Mouse (Mus musculus) mesoderm, embryonic 11.5 days (tissue): ENCODE measurements around the gene 1700003F12Rik.

Experiments used
- DNase-seq: peaks from one replicate; pipeline ENCODE4 v3.0.0-alpha.2; 2012; ENCODE audit warnings: low read depth, low spot score

Gene 1700003F12Rik

DNA sequence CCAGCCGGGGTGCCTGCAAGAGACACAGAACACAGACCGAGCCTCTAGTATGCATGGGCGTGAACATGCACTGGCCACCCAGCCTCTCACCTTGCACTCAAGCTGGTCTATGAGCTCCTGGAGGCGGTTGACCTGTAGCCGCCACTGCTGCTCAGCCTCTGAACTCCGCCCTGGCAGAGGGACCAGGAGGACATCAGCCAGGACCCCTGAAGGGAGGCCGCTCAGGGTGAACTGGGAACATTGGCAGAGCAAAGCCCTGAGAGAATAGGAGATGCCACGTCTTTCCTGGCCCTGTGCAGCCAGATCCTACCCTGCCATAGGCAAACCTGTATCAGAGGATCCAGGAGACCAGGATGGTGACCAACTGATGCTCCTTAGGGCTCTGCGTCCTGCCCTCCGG is at the start of gene 1700003F12Rik:
Gene 1700003F12Rik (plus strand): TSS at position 375 of the 400 bp plus-strand sequence.
- no peak for DNase-seq

DNA sequence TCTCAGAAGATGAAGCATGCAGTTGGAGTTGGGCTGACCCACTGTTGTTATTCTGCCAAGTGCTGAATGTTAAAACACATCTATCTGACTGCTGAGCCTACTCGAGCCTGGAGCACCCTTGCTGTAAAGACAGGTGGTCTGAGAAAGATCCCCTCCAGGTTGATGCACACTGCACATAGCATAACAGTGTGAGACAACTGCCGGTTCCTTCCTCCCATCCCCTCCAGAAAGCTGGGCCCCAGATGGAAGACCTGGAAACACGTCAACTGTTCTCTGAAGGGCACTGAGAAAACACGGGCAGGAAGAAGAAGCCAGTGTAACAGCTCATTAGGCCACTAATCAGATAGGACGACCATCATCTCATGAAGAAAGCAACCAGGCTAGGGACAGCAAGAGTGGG is 48.3 kb upstream of the 1700003F12Rik start:
- no peak for DNase-seq

DNA sequence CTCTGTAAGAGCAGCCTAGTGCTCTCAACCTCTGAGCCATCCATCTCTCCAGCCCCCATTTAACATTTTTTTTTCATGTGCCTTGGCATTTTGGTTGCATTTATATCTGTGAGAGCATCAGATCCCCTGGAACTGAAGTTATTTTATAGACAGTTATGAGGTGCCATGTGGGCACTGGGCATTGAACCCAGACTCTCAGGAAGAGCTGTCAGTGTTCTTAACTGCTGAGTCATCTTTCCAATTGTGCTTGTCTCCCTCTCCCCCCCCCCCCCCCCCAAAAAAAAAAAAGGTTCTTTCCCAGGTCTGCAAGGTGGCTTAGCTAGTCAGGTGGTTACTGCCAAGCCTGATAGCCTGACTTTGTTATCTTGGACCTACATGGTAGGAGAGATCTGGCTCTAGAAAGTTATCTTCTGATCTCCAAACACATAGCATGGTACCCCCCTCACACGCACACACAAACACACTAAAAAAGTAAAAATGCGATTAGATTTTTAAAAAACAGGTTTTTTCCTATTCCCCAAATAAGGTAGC is 47.1 kb upstream of the 1700003F12Rik start:
- DNase-seq, result no peak

DNA sequence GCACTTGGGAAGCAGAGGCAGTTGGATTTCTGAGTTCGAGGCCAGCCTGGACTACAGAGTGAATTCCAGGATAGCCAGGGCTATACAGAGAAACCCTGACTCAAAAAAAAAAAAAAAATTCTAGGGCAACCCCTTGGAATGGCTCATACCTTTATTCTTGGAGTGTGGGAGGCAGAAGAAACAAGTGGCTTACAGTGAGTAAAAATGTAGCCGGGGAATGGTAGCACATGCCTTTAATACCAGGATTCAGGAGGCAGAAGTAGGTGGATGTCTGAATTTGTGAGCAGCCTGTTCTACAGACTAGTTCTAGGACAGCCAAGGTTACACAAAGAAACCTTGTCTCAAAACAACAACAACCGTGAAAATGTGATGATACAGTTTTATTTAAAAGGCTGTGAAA is 46.1 kb upstream of the 1700003F12Rik start:
- DNase-seq, result no peak

DNA sequence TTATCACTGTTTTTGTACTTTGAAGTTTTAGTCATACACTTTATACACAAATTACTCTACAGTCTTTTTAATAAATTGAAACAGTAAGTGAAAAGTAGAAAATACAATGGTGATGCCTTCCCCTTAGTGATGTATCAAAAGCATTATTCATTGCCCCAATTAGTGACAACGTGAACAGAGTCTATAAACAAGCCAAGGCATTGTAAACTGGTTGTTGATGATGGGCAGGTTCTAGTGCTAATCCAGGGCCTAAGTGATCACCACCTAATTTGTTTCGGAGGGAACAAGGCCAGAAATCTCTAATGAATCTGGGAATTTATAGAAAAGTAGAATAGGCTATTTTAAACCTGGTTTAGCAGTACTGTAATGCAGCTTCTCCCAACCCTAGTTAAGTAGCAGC is 39.8 kb upstream of the 1700003F12Rik start:
- DNase-seq, result no peak

DNA sequence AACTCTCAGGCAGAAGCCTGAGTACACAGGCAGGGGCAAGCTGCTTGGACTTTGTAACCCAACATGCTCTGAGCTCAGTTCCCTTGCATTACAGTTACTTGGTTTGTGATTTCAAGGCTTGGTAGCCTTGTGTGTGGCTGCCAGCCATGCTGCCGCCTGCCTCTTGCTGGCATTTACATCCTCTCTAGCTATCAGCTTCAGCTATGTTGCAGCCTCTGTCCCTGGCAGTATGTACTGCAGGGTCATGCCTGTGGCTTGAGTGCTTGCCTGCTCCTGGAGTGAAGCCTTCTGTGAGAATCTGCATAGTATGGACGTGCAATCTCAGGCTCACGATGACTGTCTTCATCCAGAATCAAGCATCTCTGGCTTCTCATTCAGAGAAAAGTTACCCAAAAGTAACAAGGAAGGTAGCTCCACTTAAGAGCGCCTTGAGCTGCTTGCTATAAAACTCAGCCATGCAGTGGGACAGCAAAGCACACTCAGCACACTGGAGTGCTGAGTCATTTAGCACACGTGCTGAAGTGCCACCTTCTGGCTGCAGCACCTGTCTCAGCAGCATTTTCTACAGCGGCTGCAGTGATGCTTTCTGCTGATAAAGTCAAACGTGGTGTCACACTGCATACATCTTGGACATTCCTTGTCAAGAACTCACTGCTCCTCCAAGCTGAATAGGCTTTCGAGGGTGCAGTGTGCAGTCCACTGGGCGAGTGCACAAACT is 39.2 kb upstream of the 1700003F12Rik start:
- no peak for DNase-seq

DNA sequence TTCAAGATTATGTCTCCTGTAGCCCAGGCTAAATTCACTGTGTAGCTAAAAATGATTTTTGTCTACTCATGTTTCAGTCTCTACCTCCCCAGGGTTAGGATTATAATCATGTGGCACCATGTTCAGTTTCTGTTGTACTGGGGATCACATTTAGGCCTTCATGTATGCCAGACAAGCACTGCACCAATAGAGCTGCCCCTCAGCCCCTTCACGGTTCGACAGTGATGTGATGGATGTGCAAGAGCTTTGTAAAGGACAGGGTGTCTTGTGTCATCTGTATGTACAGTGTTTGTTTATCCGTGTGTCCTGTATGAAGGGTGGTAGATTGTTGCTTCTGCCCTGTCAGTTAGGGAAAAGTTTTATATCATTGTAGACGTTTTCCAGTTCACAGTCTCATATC is 38.4 kb upstream of the 1700003F12Rik start:
- DNase-seq, result no peak

DNA sequence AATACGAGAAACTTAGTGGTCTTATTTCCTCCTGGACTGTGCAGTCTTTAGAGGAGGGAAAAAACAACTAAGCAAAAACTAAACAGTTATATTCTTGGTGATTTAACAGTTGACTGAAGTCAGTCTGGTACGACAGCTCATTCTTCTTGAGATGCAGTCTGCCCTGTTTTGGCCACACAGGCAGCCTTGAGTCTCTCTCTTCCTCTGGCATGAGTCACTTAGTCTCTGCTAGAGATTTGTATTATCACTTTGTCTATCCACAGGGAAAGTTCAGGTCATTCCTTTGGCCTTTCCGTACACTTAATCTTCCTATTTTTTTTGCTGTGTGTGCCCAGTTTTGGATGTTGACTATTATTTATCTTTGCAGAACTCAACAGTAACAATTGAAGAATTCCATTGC is 36.7 kb upstream of the 1700003F12Rik start:
- DNase-seq, result no peak

DNA sequence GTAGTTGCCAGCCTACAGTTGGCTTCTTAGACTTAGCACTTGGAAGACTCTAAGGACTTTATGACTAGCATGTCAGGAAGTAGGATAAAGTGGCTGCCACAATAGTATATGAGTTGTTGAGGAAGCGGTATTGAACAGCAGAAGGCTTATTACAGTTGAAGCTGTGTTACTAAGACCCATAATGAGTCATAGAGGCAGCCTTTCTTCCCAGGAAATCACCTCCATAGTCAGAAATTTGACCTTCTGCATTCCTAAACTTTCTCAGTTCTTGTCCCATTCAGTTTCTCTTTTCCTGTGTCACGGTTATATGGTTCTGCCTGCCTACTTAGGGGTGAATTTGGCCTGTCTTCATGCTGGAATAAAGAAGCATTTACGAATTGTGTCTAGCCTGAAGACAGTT is 29.9 kb upstream of the 1700003F12Rik start:
- no peak for DNase-seq

DNA sequence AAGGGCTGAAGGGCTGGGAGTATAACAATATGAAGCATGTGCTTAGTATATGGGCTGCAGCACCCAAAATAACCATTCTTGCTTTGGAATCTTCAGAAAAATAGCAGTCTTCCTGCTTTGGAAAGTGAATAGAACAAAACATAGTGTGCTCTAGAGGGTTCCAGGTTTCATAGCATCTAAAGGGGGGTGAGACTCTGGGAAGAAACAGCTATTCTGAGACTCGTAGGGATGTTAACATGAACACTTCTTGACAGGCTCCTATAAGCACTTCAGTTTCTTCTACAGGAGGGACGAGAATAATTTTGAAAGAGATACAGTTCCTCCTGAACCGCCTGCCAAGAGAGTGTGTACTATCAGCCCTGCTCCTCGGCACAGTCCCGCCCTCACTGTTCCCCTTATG is 29.5 kb upstream of the 1700003F12Rik start:
- DNase-seq, result no peak

DNA sequence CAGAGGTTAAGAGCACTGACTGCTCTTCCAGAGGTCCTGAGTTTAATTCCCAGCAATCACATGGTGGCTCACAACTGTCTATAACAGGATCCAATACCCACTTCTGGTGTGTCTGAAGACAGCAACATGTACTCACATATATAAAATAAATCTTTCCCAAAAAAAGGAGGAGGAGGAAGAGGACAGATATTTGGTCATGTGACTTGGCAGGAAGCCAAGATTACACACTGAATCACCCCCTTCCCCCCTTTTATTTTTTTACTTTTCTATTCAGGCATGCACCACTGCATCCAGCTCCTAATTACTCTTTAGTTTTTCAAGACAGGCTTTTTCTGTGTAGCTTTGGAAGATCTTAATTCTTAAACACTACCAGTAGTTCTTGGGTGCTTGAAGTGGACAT is 25.4 kb upstream of the 1700003F12Rik start:
- no peak for DNase-seq

DNA sequence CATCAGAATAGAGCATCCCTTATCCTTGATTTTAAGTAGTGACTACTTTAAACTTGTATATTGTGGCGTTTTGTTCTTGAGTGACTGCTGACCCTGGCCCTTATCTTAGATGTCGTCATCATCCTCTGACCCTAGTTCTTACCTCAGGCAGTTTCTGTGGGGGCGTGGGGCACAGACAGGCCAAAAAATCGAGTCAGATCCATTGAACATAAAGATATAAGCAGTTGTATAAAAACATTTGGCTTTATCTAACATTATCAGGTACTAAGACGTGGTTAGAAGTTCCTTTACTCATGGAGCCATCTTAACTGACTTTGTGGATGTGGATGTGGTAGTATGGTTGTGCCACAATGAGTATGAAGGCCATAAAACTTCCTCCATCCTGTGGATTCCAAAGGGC is 24.6 kb upstream of the 1700003F12Rik start:
- DNase-seq, result no peak

DNA sequence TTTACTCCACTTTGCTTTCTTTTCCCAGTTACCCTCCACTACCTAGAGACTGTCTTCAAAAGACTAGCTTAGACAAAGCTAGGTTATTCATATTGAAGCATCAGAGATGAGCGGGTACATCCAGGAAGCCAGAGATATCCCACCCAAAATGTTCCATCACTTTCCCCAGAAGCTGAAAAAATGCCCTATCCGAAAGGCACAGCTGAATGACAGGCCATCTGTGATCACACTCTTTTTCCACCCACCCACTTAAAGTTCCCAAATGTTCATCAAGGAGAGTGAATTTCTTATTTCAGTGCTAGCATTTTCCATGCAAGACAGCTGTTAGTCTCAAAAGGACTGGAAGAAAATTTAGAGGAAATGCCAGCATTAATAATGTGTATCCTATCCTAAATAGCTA is 21.6 kb upstream of the 1700003F12Rik start:
- DNase-seq, result no peak

DNA sequence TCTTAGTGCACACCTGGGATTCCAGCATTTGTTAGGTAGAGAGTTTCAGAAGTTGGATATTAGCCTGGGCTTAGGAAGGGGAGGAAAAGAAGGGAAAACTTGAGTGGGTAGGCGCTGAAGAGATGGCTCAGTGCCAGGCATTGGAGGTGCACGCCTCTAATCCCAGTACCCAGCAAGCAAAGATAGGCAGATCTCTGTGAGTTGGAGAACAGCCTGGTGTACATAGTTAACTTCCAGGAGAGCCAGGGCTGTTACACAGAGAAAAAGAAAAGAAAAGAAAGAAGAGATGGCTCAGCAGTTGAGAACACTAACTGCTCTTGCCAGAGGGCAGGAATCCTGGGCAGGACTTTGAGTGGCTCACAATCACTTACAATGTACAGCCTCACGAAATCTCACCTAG is 20.4 kb upstream of the 1700003F12Rik start:
- DNase-seq, result no peak

DNA sequence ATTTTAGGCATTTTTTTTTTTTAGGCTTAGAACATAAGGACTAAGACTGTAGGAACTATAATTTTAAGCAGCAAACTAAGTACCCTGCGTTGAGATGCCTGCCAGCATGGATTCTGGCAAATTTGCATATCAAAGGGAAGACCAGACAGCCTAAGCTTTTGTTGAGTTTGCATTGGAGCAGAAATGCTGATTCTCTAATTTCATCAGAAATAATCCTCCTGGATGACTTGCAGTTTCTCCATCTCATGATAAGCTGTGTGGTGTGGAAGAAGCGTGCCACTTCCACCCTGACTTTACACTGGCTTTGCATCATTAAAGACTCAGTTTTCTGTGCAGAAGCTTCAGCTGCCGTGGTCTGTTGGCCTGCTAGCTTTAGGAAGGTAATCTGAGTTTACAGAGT is 14.0 kb upstream of the 1700003F12Rik start:
- no peak for DNase-seq

DNA sequence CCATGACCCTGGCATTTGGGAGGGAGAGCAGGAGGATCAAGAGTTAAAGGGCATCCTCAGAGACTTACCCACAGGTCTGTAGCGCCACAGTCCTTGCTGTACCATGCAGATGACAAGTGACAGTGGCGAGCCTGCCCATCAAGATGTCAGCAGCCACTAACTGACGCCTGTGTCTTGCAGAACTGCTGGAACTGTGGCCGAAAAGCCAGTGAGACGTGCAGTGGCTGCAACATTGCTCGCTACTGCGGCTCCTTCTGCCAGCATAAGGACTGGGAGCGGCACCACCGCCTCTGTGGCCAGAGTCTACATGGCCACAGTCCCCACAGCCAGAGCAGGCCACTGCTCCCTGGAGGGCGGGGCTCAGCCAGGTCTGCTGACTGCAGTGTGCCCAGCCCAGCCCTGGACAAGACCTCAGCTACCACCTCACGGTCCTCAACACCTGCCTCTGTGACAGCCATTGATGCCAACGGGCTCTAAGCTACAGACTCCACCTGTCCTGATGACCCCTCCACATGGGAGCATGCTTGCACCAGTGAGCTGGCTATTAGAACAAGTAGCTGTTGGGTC is 12.1 kb upstream of the 1700003F12Rik start:
- no peak for DNase-seq

DNA sequence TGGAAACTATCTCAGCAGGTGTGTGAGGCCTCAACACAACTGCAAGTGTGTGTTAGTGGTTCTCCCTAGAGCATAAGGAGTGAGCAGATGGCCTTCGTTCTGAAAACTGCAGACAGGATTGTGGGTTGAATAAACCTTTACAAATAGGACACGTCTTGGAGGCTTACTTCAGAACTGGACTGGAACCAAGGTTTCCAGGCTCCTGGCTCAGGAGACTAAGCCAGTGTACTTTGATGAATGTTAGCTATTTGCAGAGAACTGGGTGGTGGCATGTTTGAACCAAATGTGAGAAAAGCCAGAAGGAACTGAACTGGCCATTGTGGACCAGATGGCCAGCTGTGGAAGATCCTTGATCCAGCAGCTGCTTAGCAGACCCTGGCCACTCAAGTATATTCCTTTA is 8.6 kb upstream of the 1700003F12Rik start:
- no peak for DNase-seq

DNA sequence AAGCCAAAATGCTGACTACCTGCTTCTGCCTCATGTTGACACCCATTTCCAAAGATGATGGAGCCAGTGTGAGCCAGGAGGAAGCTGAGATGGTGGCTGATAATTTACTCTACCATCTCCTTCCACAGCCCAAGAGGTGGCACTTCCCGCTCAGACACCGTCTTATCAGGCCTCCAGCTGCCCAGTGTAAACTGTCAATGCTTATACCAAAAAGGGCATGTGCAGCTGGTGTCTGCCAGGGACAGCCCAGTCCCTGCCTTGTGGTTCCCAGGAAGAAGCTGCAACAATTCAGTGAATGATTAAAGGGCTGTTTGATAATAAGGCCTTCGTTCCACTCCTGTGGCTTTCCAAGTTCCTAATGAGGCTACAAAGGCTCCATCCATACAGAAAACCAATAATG is 8.2 kb upstream of the 1700003F12Rik start:
- DNase-seq, result no peak

DNA sequence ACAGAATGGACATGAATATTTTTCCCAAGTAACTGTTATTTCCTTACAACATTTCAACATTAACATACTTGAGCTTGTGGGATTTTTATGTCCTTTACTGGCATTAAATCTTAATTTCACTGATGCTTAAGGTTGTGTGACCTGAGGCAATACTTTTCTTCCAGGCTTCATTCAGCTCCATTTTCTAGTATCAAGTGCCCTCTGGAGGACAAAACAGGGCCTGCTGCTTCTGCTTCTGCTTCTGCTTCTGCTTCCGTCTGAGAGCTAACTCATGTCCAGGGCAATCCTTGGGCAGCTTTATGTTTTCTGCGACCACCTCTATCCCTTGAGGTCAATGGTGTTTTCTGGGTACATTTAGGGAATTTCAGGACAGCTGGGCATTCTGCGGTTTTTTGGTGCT is 7.2 kb upstream of the 1700003F12Rik start:
- DNase-seq, result peak; percentile 36

DNA sequence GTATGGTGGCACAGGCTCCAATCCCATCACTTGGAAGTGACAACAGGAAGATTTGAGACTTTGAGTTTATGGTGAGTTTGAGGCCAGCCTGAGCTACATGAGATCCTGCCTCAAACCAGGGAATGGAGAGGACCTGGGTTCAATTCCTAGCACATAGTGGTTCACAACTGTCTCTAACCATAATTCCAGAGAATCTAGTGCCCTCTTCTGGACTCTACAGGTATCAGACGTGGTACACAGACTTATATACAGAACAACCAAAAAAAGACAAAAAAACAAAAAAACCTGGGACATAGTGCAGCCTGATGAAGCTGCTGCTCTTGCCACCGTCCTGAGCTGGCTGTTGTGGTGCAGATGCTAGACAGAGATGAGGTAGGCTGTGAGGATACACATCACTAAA is 5.3 kb upstream of the 1700003F12Rik start:
- DNase-seq, result no peak

DNA sequence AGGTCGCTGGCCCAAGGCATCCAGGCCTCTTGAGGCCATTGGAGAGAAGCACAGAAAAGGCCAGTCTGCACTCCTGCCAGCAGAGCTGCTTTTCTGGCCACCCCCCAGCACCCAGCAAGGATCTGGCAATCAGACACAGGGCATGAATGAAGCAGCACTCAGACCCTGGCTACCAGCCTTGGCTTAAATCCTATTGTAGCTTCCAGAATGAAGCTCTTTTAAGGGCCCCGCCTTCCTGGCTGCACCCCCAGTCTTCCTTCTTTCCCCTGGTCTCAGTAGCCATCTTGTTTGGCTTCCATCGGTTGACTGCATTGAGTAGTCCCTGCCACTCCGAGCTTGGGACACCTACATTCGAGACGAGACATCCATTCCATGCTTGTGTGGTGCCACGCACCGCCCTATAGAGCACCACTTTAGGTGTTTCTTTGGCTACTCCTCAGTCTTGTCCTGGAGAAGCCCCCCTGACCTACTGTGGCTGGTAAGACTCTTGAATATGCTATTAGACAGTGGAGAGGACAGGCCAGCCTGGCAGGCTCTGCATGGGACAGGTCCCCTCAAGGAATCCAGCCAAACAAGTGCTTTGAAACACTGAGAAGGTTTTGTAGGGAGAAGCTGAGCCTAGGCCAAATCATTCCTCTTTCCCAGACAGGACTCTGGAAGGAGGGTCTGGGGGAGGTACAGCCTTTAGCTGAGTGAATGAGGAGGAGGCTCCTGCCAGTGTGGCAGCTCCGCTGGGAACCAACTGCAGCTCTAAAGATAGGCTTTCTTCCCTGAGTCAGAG is 3.1 kb upstream of the 1700003F12Rik start:
- no peak for DNase-seq

DNA sequence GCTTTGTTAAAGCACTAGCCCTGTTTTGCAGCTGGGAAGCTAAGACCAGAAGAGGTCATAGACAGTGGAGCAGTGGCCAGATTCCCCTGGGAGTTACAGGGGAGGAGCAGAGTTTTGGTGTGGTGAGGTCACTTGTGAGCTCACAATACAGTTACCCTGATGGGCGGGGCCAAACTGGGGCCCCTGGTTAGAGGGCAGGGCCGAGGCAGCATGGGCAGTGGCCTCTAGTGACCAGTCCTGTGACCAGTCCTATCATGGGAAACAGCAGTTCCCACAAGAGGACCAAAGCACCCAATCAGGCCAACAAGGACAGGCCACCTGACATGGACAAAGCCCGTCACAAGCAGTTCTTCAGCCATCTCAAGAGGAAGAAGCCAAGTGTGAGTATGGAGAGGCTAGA is 1.8 kb downstream of the 1700003F12Rik start:
- DNase-seq, result peak; percentile 47
